Mouse (Mus musculus): ENCODE measurements around the gene Clec18a.

GRCm38 (mm10) chr8:111061688-111062071, 30.5 kb downstream of the Clec18a start:
- TF ChIP-seq MAX (IDR thresholded peaks at IDR 0.05) (no peak), CTCF (IDR thresholded peaks at IDR 0.05; ENCODE audit: control insufficient read depth, insufficient read depth, insufficient read length) (no peak), CEBPB (IDR thresholded peaks at IDR 0.05; ENCODE audit: low read depth) (no peak), MYOG (IDR thresholded peaks at IDR 0.05; ENCODE audit: control insufficient read depth, extremely low read depth, insufficient read length) (no peak), MYOD1 (IDR thresholded peaks at IDR 0.05; ENCODE audit: control insufficient read depth, insufficient read length, low read depth) (no peak), USF1 (IDR thresholded peaks at IDR 0.05; ENCODE audit: low read depth) (no peak), FOSL1 (IDR thresholded peaks at IDR 0.05; ENCODE audit: insufficient read depth, low read length, poor library complexity, severe bottlenecking) (no peak)
